Mouse (Mus musculus): ENCODE measurements at regions not wholly inside any gene's neighbourhood (a gene's known extent, or its start where the extent isn't known, plus 50 kb on each side); places are given as distances from the start of the nearest gene placed in this dataset.

- Histone ChIP-seq H3K4me3 (replicated peaks; ENCODE audit: low read depth, low read length) (no peak overlapping the region), H3K9ac (replicated peaks; ENCODE audit: low read length) (no peak overlapping the region)
Observed at GRCm38 (mm10) chr17:88910144-88910543, 118.4 kb upstream of the Lhcgr start.

DNA sequence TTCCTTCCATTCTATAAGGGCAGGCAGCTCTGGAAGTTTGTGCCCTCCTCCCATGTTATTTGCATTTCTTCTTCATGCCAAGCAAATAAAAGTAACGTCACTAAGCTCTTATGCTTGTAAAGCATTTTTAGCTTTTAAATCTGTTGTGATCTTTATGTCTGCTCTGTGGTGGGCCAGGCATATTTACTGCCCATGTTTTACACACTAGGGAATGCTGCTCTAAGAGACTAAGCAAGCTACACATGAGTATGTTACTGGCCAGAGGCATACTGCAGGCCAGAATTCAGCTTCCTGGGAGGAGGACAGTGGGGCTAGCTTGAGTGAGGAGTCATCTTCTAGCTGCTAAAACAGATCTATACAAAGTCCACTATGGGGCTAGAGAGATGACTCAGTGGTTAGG is 110.0 kb upstream of the Lhcgr start:
- Histone ChIP-seq H3K4me2 (ENCODE audit: low read length) (no peak overlapping the region), H3K9ac (replicated peaks; ENCODE audit: low read length) (no peak overlapping the region), H3K9me3 (ENCODE audit: control insufficient read depth, low read length) (no peaks in the 10 kb centered on the region), H3K36me3 (ENCODE audit: control insufficient read depth, insufficient read depth, low read length) (no peaks in the 10 kb centered on the region), H3K27ac (replicated peaks; ENCODE audit: low read depth, low read length) (no peak overlapping the region), H3K4me1 (ENCODE audit: control insufficient read depth, insufficient read depth, low read length) (no peaks in the 10 kb centered on the region), H3K27me3 (ENCODE audit: control insufficient read depth, insufficient read depth, low read length) (no peaks in the 10 kb centered on the region), H3K4me3 (replicated peaks; ENCODE audit: low read depth, low read length) (no peak overlapping the region)
- DNase-seq (no peak), ATAC-seq (ENCODE audit: low FRiP score, low TSS enrichment) (no peak)
- WGBS, result 65% methylated on average over 1 of the region's 1 CpGs

More at GRCm38 (mm10) chr17:88910144-88910543, 118.4 kb upstream of the Lhcgr start:
- DNase-seq (no peak), ATAC-seq (ENCODE audit: low FRiP score, low TSS enrichment) (no peak)
- no peak overlapping the region for H3K4me2 ChIP-seq (ENCODE audit: low read length)
- H3K36me3 ChIP-seq (ENCODE audit: control insufficient read depth, insufficient read depth, low read length), result no peaks in the 10 kb centered on the region
- H3K4me1 ChIP-seq (ENCODE audit: control insufficient read depth, insufficient read depth, low read length), result peaks cover 4% of the 10 kb centered on the region
- H3K9me3 ChIP-seq (ENCODE audit: control insufficient read depth, low read length), result no peaks in the 10 kb centered on the region
- no peak overlapping the region for H3K27ac ChIP-seq (replicated peaks; ENCODE audit: low read depth, low read length)
- no peaks in the 10 kb centered on the region for H3K27me3 ChIP-seq (ENCODE audit: control insufficient read depth, insufficient read depth, low read length)

GRCm38 (mm10) chr17:88900904-88901303 is 109.1 kb upstream of the Lhcgr start:
- Histone ChIP-seq H3K27ac (replicated peaks; ENCODE audit: low read depth, low read length) (no peak overlapping the region), H3K4me2 (ENCODE audit: low read length) (no peak overlapping the region), H3K9me3 (ENCODE audit: control insufficient read depth, low read length) (no peaks in the 10 kb centered on the region), H3K4me1 (ENCODE audit: control insufficient read depth, insufficient read depth, low read length) (no peaks in the 10 kb centered on the region), H3K9ac (replicated peaks; ENCODE audit: low read length) (no peak overlapping the region), H3K4me3 (replicated peaks; ENCODE audit: low read depth, low read length) (no peak overlapping the region), H3K27me3 (ENCODE audit: control insufficient read depth, insufficient read depth, low read length) (no peaks in the 10 kb centered on the region), H3K36me3 (ENCODE audit: control insufficient read depth, insufficient read depth, low read length) (no peaks in the 10 kb centered on the region)
- 86% methylated on average over 2 of the region's 2 CpGs for WGBS
- ATAC-seq (ENCODE audit: low FRiP score, low TSS enrichment) (no peak), DNase-seq (no peak)

DNA sequence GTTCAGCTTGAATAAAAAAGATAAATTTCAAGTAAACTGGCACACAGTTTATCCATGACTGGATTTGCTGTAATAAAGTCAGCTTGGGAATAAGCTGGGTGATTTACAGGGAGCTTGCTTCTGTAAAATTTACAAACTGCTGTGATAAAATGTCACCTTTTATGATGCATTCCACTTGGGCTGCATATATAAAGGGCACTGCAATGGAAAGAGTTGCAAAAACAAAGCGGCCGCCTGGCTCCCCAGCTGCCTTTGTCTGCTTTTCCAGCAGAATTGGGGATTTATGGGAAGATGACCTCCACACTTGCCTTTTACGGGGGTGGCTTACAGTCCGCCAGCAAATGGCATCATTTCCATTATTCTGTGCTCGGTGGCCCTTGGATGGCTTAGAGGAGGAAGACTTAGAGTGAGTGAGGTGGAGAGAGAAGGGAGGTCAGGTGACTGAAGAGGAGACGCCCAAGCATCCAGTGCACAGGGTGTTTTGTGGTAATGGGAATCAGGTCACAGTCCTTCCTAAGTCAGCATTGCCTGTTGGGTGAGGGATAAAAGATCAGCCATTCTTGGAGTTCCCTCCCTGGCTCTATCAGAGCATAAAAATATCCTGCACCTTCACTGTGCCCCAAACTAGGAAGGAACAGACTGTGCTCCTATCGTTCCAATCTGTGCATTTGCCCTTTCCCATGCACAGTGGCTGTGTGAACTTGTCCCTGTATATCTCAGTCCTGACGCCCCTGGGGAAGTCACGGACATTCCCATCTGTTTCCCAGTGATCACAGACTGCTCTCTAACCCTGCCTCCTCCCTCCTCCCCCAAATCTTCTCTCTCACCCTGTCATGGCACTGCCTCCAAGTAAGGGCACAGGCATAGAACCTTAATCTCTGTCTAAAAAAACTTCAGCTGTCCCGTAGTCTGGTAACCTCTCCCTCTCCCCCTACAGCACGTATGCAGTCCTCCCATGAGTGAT is 107.2 kb upstream of the Lhcgr start:
- no peak for ATAC-seq (ENCODE audit: low FRiP score, low TSS enrichment)
- no peaks in the 10 kb centered on the region for H3K36me3 ChIP-seq (ENCODE audit: control insufficient read depth, insufficient read depth, low read length)
- 62% methylated on average over 11 of the region's 11 CpGs for WGBS
- H3K9me3 ChIP-seq (ENCODE audit: control insufficient read depth, low read length), result no peaks in the 10 kb centered on the region
- H3K27me3 ChIP-seq (ENCODE audit: control insufficient read depth, insufficient read depth, low read length), result no peaks in the 10 kb centered on the region
- no peak overlapping the region for H3K4me2 ChIP-seq (ENCODE audit: low read length)
- DNase-seq, result no peak
- H3K4me1 ChIP-seq (ENCODE audit: control insufficient read depth, insufficient read depth, low read length), result no peaks in the 10 kb centered on the region
- H3K27ac ChIP-seq (replicated peaks; ENCODE audit: low read depth, low read length), result no peak overlapping the region
- no peak overlapping the region for H3K9ac ChIP-seq (replicated peaks; ENCODE audit: low read length)
- no peak overlapping the region for H3K4me3 ChIP-seq (replicated peaks; ENCODE audit: low read depth, low read length)

- DNase-seq (no peak), ATAC-seq (ENCODE audit: low FRiP score, low TSS enrichment) (no peak)
- no peak overlapping the region for H3K9ac ChIP-seq (replicated peaks; ENCODE audit: low read length)
- no peaks in the 10 kb centered on the region for H3K9me3 ChIP-seq (ENCODE audit: control insufficient read depth, low read length)
- no peak overlapping the region for H3K27ac ChIP-seq (replicated peaks; ENCODE audit: low read depth, low read length)
- no peak overlapping the region for H3K4me3 ChIP-seq (replicated peaks; ENCODE audit: low read depth, low read length)
- no peaks in the 10 kb centered on the region for H3K36me3 ChIP-seq (ENCODE audit: control insufficient read depth, insufficient read depth, low read length)
- H3K4me1 ChIP-seq (ENCODE audit: control insufficient read depth, insufficient read depth, low read length), result no peaks in the 10 kb centered on the region
- H3K4me2 ChIP-seq (ENCODE audit: low read length), result no peak overlapping the region
- no peaks in the 10 kb centered on the region for H3K27me3 ChIP-seq (ENCODE audit: control insufficient read depth, insufficient read depth, low read length)
Observed at GRCm38 (mm10) chr17:88893451-88893850, 101.7 kb upstream of the Lhcgr start.

GRCm38 (mm10) chr17:88885526-88885925 is 93.7 kb upstream of the Lhcgr start:
- no peak overlapping the region for H3K27ac ChIP-seq (replicated peaks; ENCODE audit: low read depth, low read length)
- no peak overlapping the region for H3K4me2 ChIP-seq (ENCODE audit: low read length)
- ATAC-seq (ENCODE audit: low FRiP score, low TSS enrichment), result no peak
- WGBS, result 89% methylated on average over 3 of the region's 3 CpGs
- H3K36me3 ChIP-seq (ENCODE audit: control insufficient read depth, insufficient read depth, low read length), result no peaks in the 10 kb centered on the region
- no peaks in the 10 kb centered on the region for H3K9me3 ChIP-seq (ENCODE audit: control insufficient read depth, low read length)
- no peak overlapping the region for H3K4me3 ChIP-seq (replicated peaks; ENCODE audit: low read depth, low read length)
- H3K27me3 ChIP-seq (ENCODE audit: control insufficient read depth, insufficient read depth, low read length), result no peaks in the 10 kb centered on the region
- DNase-seq, result no peak
- no peaks in the 10 kb centered on the region for H3K4me1 ChIP-seq (ENCODE audit: control insufficient read depth, insufficient read depth, low read length)
- H3K9ac ChIP-seq (replicated peaks; ENCODE audit: low read length), result no peak overlapping the region

DNA sequence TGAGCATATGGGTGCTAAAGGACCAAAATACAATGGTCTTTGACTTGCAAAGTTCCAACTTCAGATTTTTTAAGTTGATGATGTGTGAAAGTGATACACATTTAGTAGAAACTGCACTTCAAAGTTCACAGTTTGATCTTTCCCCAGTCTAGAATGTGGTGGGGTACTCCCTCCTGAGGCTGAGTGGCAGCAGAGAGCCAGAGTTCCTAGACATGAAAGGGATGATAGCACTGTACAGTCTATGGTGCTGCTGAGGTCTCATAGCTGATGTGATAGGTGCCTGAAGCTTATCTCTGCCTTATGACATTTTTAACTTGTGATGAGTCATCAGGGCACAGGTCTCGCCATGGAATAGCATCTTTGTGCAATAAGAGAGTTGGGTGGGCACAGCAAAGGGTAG is 87.9 kb upstream of the Lhcgr start:
- 89% methylated on average over 1 of the region's 1 CpGs for WGBS
- H3K27ac ChIP-seq (replicated peaks; ENCODE audit: low read depth, low read length), result no peak overlapping the region
- H3K9ac ChIP-seq (replicated peaks; ENCODE audit: low read length), result no peak overlapping the region
- no peak overlapping the region for H3K4me3 ChIP-seq (replicated peaks; ENCODE audit: low read depth, low read length)
- no peak overlapping the region for H3K4me2 ChIP-seq (ENCODE audit: low read length)
- DNase-seq (no peak), ATAC-seq (ENCODE audit: low FRiP score, low TSS enrichment) (no peak)
- no peaks in the 10 kb centered on the region for H3K27me3 ChIP-seq (ENCODE audit: control insufficient read depth, insufficient read depth, low read length)
- H3K9me3 ChIP-seq (ENCODE audit: control insufficient read depth, low read length), result no peaks in the 10 kb centered on the region
- H3K36me3 ChIP-seq (ENCODE audit: control insufficient read depth, insufficient read depth, low read length), result no peaks in the 10 kb centered on the region
- no peaks in the 10 kb centered on the region for H3K4me1 ChIP-seq (ENCODE audit: control insufficient read depth, insufficient read depth, low read length)

DNA sequence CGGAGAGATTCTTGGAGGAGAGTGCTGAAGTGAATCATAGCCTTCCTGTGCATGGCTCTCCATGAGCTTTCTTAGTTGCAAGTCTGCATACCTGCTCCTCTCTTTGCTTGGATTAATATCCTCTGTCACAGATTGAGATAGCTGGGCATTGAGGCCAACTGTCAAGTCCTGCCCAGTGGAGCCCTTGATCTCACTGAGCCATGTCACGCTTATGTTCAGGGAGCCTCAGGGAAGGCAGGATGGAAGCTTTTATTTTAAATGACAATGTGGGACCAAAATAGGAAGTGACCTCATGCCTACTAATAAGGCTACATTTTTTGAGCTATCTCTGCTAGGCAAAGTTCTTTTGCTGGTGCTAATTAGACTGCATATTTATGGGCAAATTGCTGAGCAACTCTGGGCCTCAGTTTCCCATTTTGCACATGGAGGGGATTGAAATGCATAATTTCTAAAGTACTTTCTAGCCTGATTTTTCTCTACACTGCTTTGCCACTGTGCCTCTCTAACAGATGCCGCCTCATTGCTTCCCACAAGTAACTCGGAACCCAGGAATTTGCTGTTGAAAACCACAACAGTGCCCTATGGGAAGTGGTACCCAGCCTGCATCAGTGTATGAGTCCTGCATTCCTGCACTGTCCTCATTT is 78.7 kb upstream of the Lhcgr start:
- no peaks in the 10 kb centered on the region for H3K27me3 ChIP-seq (ENCODE audit: control insufficient read depth, insufficient read depth, low read length)
- H3K4me3 ChIP-seq (replicated peaks; ENCODE audit: low read depth, low read length), result no peak overlapping the region
- 54% methylated on average over 4 of the region's 4 CpGs for WGBS
- no peaks in the 10 kb centered on the region for H3K36me3 ChIP-seq (ENCODE audit: control insufficient read depth, insufficient read depth, low read length)
- no peak for ATAC-seq (ENCODE audit: low FRiP score, low TSS enrichment)
- peak; percentile 8 for DNase-seq
- no peak overlapping the region for H3K9ac ChIP-seq (replicated peaks; ENCODE audit: low read length)
- H3K4me1 ChIP-seq (ENCODE audit: control insufficient read depth, insufficient read depth, low read length), result no peaks in the 10 kb centered on the region
- no peak overlapping the region for H3K27ac ChIP-seq (replicated peaks; ENCODE audit: low read depth, low read length)
- H3K9me3 ChIP-seq (ENCODE audit: control insufficient read depth, low read length), result no peaks in the 10 kb centered on the region
- no peak overlapping the region for H3K4me2 ChIP-seq (ENCODE audit: low read length)

DNA sequence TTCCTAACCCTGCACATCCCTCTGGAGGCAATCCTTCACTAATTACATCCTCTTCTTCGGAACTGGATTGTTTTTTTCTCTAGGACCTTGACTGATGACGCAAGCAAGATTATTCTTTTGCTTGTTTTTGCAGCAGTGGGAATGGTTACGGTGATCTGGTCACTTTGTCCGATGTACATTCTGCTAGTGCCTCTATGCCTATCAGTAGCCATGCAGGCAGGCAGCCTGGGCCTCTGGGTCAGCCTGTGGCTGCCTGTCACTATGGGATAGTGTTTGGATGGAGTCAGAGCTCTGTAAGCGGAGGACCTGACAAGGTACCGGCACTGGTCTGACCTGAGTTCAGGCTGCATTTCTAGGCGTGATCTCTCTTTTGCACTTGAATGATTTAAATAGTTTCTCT is 72.8 kb upstream of the Lhcgr start:
- DNase-seq (no peak), ATAC-seq (ENCODE audit: low FRiP score, low TSS enrichment) (no peak)
- Histone ChIP-seq H3K9ac (replicated peaks; ENCODE audit: low read length) (no peak overlapping the region), H3K9me3 (ENCODE audit: control insufficient read depth, low read length) (no peaks in the 10 kb centered on the region), H3K4me3 (replicated peaks; ENCODE audit: low read depth, low read length) (no peak overlapping the region), H3K4me2 (ENCODE audit: low read length) (no peak overlapping the region), H3K27ac (replicated peaks; ENCODE audit: low read depth, low read length) (no peak overlapping the region), H3K36me3 (ENCODE audit: control insufficient read depth, insufficient read depth, low read length) (no peaks in the 10 kb centered on the region), H3K4me1 (ENCODE audit: control insufficient read depth, insufficient read depth, low read length) (no peaks in the 10 kb centered on the region), H3K27me3 (ENCODE audit: control insufficient read depth, insufficient read depth, low read length) (no peaks in the 10 kb centered on the region)
- 91% methylated on average over 7 of the region's 7 CpGs for WGBS

Data from midbrain, embryonic 14.5 days (tissue).